Mouse (Mus musculus) embryo, embryonic 10 days (tissue): ENCODE data around the gene Denr.

Experiments
- DNase-seq: peaks from one replicate; pipeline ENCODE4 v3.0.0-alpha.2; 2015; ENCODE audit warnings: low spot score

The Denr gene

GRCm38 (mm10) chr5:123972453-123972852 lies 65.5 kb downstream of the Denr start:
- no peak for DNase-seq

GRCm38 (mm10) chr5:123973299-123974178 lies 66.6 kb downstream of the Denr start, which contains the start of gene Hip1r:
Gene Hip1r (plus strand): TSS chr5:123973628.
- peak; percentile 72 for DNase-seq

GRCm38 (mm10) chr5:123974179-123974485 lies 67.2 kb downstream of the Denr start:
- no peak for DNase-seq

- no peak for DNase-seq
Measured at GRCm38 (mm10) chr5:123974616-123975111, 67.7 kb downstream of the Denr start.

- DNase-seq = no peak
Measured at GRCm38 (mm10) chr5:123975668-123976180, 68.7 kb downstream of the Denr start.

GRCm38 (mm10) chr5:123977231-123977630 lies 70.3 kb downstream of the Denr start:
- no peak for DNase-seq

GRCm38 (mm10) chr5:123978131-123978530 lies 71.2 kb downstream of the Denr start:
- no peak for DNase-seq
